Mouse (Mus musculus) CD4-positive helper T cell, adult 2 months (primary cell): ENCODE measurements around the gene Tubb5.

Experiments
- DNase-seq: peaks from one replicate; pipeline ENCODE4 v3.0.0-alpha.2; 2012; ENCODE audit warnings: low read depth, missing footprints, low spot score

Gene Tubb5

GRCm38 (mm10) chr17:35825109-35825850 is 12.8 kb downstream of the Tubb5 start:
- no peak for DNase-seq

GRCm38 (mm10) chr17:35824402-35824801 is 13.7 kb downstream of the Tubb5 start:
- no peak for DNase-seq

- peak; percentile 88 for DNase-seq
Observed at GRCm38 (mm10) chr17:35822964-35823937, 14.9 kb downstream of the Tubb5 start, which contains the start of gene Flot1. Gene Flot1, plus strand, starts transcription at chr17:35823230.

- DNase-seq = no peak
Observed at GRCm38 (mm10) chr17:35822564-35822963, 15.5 kb downstream of the Tubb5 start.

GRCm38 (mm10) chr17:35821439-35822430 is 16.4 kb downstream of the Tubb5 start, which contains the start of gene Ier3:
Gene Ier3, plus strand, starts transcription at chr17:35821684.
- DNase-seq = peak; percentile 59

GRCm38 (mm10) chr17:35820111-35820510 is 18.0 kb downstream of the Tubb5 start:
- no peak for DNase-seq

GRCm38 (mm10) chr17:35817226-35817625 is 20.9 kb downstream of the Tubb5 start:
- DNase-seq = no peak

GRCm38 (mm10) chr17:35816686-35817085 is 21.4 kb downstream of the Tubb5 start:
- DNase-seq = no peak

GRCm38 (mm10) chr17:35815836-35816235 is 22.3 kb downstream of the Tubb5 start:
- DNase-seq = no peak

- DNase-seq = no peak
Observed at GRCm38 (mm10) chr17:35814678-35815077, 23.4 kb downstream of the Tubb5 start.

GRCm38 (mm10) chr17:35813653-35814052 is 24.5 kb downstream of the Tubb5 start:
- peak; percentile 45 for DNase-seq

- no peak for DNase-seq
Observed at GRCm38 (mm10) chr17:35813245-35813647, 24.9 kb downstream of the Tubb5 start.

GRCm38 (mm10) chr17:35812736-35813135 is 25.4 kb downstream of the Tubb5 start:
- DNase-seq = no peak

GRCm38 (mm10) chr17:35812307-35812706 is 25.8 kb downstream of the Tubb5 start:
- no peak for DNase-seq

GRCm38 (mm10) chr17:35810900-35811648 is 27.0 kb downstream of the Tubb5 start:
- DNase-seq = no peak

- no peak for DNase-seq
Observed at GRCm38 (mm10) chr17:35809395-35809794, 28.7 kb downstream of the Tubb5 start.

- DNase-seq = no peak
Observed at GRCm38 (mm10) chr17:35808073-35808472, 30.0 kb downstream of the Tubb5 start.

GRCm38 (mm10) chr17:35803858-35804399 is 34.2 kb downstream of the Tubb5 start:
- no peak for DNase-seq

- DNase-seq = no peak
Observed at GRCm38 (mm10) chr17:35803020-35803419, 35.1 kb downstream of the Tubb5 start.

GRCm38 (mm10) chr17:35800905-35801304 is 37.2 kb downstream of the Tubb5 start:
- DNase-seq = no peak
